Mouse (Mus musculus) lung, postnatal 14 days (tissue): ENCODE results near the gene Olfr130.

Experiments used
- DNase-seq: peaks from one replicate; pipeline ENCODE4 v3.0.0; 2021

Gene Olfr130

GRCm38 (mm10) chr17:38063621-38064020, at the start of gene Olfr130:
Gene Olfr130, plus strand, starts transcription at chr17:38063921.
- DNase-seq, result no peak

GRCm38 (mm10) chr17:38016341-38016740, 47.4 kb upstream of the Olfr130 start:
- DNase-seq, result no peak

GRCm38 (mm10) chr17:38026297-38026696, 37.4 kb upstream of the Olfr130 start:
- DNase-seq, result no peak

- DNase-seq, result no peak
These were observed 3.7 kb upstream of the Olfr130 start, which contains the start of gene Olfr129 for GRCm38 (mm10) chr17:38059979-38060378. Gene Olfr129, minus strand, starts transcription at chr17:38060079.

GRCm38 (mm10) chr17:38082364-38082763, 18.6 kb downstream of the Olfr130 start:
- DNase-seq, result no peak

GRCm38 (mm10) chr17:38088593-38088992, 24.9 kb downstream of the Olfr130 start, which contains the start of gene Olfr131:
Gene Olfr131, minus strand, starts transcription at chr17:38088693.
- no peak for DNase-seq
